Mouse (Mus musculus) spleen, adult 18-20 months (tissue): Measurements from ENCODE around the gene Sypl.
"Not testable (repeated sequence)": the region's sequence is repeated elsewhere in the genome, so short reads cannot be mapped to it uniquely, and the experiment has no call there.

ENCODE experiments used
- DNase-seq, 2 experiments: peaks; one replicate each; pipeline ENCODE4 v3.0.0; 2022; ENCODE audit warnings: mixed read lengths in 2 of 2

Sypl gene

DNA sequence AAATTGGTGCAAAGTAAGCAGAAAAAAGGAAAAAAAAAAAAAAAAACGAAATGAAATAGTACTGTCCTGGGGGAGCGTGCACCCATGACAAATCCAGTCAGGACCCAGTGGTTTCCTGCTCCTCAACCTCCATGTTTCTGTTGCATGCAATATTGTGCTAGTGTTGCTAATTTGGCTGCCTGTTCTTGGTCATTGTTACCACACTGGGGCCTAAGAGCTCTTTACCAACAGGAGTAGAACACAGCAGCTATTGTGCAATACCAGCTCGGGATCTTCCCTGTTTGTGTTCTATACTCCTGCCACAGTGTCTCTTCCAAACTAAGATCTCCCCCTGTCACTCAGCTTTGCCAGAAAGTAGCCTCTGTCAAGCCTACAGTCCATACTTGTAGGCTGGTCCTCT lies 9.7 kb upstream of the Sypl start:
- no peak for DNase-seq

DNA sequence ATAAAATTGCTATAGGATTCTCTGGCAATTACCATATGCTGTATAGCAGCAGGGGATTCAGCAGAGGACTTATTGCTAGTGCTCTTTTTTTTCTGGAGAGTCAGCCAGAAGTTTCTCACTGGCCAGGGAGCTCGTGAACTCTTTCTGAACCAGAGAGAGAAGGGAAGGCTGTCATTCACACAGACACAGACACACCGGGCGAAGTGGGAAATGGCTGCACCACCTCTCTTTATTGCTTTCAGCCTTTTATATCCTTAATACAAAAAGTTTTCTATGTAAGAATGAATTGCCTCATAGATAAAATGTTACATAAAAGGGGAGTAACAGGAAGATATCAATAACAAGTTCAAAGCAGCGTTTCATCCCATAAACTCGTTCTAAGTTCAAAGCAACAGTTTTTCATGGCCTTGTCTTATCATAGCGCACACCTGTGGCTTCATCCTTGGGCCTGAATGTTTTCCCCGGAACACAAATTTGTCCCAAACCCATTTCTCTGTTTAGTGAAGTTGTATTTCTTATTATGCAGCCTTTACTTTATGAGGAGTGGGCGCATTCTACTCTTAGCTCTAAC lies 8.7 kb upstream of the Sypl start:
- no peak for DNase-seq

DNA sequence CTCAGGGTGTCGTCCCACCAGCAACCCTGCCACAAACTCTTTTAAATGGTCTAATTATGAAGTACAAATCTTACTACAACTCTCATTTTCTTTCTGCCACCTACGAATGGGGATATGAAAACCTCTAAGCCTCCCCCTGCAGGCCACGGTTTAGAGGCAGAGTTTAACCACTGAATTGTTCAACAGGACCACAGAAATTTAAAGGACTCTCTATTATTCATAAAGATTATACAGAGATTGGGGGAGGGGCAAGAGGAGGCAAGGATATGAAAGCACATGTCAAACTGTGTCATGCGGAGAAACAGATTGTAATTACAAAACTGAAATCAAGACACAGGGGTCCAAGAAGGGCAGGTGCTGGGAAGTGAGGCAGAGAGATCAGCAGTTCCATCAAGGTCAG lies 7.3 kb upstream of the Sypl start:
- DNase-seq = no peak

DNA sequence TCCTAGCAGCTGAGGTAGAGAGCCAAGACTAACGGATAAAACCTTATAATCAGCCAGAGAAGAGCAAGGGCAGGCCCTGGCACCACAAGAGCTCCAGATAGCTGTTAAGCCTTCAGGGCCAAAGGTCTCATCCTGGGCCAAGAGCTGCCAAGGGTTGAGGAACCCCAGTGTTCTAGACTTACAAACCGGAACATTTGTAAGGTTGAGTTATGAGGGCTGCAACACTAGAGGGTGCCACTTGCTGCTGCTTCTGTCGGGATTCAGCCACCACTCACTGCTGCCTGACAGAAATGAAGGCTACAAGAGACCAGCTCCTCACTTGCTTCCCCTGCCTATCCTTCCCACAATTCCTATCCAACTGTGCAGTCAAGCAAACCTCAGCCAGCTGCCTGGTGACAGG lies 1.3 kb upstream of the Sypl start:
- DNase-seq = peak; percentile 32 to 56

DNA sequence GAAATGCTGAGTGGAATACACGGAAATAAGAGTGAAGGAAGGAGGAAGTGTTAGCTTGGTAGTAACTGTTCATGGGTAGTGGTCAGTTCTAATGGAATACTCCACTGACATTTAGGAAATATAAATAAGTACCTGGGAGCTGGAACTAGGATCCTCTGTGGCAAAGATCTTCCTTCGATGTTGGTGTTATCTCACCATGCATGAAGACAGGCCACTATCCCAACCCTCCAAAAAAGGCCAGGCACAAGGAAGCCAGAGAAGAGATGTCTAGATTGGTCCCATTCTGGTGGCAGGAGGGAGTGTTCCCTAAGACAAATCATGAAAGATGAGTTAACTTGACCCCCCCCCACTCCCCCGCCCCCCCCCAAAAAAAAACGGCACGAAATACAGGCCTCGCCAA lies 625 bp upstream of the Sypl start:
- no peak for DNase-seq

DNA sequence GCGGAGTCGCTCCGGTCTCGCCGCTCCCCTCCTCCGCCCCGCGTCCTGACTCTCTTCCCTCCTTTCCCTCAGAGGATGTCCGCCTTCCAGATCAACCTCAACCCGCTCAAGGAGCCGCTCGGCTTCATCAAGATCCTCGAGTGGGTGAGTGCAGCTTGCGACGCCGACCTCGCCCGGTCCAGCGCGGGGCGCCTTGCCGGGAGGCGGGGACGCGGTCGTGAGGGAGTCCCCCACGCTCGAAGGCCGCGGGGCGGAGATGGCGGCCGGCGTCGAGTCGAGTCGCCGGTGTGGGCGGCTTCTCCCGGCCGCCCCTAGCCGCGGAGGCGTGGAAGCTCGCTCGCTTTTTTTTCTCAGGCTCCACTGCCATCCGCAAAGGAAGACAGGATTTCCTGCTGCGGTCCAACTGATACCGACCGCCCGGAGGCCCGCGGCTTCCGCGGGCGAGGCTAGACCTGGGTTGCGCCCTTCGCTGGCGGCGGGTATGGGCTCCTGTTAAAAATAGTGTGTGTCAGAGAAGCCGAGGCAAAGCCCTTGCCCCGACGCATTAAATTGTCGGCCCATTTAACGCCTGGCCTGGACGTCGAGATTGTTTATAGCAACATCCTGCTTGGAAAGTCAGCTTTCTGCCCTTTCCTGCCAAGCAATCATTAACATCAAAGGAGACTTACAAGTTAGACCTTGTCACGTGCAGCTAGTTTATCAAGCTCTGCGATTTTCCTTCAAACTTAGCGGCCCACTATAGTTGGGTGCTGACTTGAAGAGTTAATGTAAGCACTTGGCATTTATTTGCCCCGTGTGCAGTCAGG lies 728 bp downstream of the Sypl start:
- DNase-seq = peak in 1 of 2 experiments; percentile 80

DNA sequence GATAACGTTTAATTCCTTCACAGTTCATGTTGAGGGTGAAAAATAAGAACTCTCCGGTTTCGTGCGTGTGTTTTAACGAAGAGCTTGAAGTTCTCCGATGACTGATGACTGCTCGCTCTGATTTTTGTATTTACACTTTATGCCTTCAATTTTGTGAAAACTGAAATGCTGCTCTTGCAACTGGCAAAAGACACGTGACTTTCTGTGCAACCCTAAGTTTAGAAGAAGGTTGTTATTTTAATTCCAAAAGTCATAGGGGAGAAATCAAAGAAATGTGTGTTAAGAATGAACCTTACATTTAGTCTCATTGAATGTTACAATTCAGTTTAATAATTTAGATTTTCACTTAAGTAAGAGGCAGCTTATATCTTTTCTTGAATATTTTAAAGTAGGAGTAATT lies 1.3 kb downstream of the Sypl start:
- DNase-seq = no peak

DNA sequence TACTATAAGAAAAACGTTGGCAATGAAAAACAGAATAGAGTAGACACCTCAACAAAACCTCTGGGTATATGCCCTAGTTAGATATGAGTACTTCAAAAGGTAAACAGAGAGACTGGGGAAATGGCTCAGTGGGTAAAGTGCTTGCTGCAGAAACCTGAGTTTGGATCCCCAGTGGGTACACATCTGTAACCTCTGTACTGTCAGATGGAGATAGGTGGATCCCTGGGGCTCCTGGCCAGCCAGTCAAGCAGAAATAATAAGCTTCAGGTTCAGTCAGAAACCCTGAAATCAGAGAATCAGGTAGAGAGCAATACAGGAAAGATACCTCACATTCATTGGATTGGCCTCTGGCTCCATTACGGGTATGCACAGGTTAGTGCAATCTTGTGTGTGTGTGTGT lies 3.5 kb downstream of the Sypl start:
- DNase-seq = no peak

DNA sequence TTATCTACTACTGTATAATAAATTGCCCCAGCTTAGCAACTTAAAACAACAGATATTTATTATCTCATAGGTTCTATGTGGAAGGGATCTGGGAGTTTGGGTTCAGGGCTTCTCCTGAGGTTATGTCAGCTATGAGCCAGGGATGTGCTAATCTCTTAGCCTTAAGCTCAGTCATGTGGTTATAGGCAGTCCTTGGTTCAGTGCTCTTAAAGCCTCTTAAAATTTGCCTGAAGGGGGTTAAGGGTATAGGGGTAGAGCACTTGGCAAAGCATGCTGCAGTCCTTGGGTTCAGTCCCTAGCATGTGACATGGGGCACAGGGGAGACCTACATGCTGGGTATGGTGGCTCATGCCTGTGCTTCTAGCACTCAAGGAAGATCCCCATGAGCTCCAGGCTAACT lies 8.4 kb downstream of the Sypl start:
- no peak for DNase-seq

DNA sequence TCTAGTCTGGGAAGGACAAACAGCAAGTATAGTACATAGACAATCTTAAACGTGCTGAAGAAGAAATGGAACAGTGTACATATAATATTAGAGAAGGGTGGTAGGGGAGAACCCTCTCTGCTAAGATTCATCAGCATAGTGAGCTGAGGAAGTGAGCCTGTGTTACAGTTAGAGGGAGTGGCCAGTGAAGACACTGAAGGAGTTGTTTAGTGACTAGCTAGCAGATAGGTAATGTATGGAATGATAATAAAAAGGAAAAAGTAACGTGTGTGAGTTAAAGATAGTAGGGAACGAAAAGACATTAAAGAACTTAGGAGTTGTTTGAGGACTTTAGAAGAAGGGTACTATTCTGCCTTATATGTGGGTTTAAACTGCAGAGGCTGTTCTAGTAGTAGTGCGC lies 10.2 kb downstream of the Sypl start:
- no peak for DNase-seq

DNA sequence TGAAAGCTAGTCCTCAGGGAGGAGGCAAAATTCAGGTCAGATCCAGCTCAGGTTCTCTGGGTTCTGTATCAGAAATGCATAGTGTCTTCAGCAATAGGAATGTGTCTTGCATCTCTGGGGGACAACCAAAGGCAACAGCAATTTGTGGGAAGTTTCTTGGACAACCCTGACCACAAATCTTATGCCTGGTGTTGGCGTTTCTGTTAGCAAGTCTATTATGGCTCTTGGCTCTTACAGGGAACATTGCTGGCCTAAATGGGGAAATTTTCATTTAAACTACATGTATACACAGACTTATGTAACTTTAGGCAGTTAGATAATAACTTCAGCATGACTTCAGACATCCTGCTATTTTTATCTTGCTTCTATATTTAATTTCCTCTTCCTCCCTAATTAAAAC lies 18.6 kb downstream of the Sypl start:
- no peak for DNase-seq

DNA sequence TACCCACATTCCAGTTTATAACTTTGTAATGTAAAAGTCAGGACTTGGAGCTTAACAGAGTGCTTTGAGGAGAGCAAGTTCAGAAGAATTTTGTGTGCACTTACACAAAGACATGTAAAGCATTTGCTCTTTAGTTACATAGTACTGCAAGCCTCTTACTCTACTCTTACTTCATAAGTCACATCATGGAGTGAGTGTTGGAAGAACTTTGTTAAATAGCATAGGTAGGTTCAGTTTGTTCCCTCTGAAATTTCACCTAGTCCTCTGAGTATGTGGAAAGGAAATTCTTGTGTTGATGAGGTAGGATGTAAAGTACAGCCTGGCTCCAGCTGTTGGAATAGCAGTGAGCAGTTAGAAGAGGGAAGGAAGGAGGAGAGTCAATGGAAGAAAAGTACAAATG lies 21.2 kb downstream of the Sypl start:
- no peak for DNase-seq

DNA sequence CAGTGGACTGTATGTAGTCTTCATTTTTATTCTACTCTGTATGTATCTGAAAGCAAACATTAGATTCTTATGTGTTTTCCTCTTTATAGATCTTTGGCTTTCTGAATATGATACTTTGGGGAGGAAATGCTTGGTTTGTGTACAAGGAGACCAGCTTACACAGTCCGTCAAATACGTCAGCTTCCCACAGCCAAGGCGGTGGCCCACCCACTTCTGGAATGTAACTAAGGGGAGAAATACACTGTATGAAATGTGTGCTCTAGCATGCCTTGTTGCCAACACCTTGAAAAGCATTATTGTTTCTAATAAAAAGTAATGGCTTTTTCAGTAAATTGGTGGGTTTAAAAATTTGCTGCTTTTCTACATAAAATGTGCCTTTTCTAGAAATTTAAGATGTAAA lies 21.8 kb downstream of the Sypl start:
- no peak for DNase-seq

DNA sequence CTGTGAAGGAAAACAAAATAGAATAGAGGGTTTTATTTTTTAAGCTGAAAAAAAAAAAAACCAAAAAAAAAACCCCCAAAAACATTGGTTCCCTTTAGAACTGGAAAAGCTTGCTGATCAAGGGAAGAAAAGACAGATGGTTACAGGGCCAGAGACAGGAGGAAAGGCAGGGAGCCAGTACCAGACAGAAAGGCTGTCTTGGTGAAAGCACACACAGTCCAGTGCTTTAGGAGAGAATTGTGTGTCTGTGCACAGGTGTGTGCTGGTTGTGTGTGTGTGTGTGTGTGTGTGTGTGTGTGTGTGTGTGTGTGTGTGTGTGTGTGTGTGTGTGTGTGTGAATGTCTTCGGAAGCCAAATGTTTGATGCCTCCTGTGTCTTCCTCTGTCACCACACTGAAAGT lies 28.9 kb downstream of the Sypl start:
- DNase-seq = no peak

DNA sequence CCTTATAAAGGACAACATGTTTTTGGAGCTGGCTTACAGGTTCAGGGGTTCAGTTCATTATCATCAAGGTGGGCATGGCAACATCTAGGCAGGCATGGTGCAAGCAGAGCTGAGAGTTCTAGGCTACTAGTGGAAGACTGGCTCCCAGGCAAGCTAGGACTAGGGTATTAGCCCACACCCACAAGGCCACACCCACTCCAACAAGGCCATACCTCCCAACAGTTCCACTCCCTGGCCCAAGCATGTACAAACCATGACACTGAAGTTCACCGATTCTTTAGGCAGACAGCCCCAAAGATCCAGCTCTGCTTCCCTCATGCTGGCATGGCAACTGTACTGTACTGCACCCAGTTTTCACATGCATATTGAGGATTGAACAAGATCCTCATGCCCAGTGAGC lies 29.4 kb downstream of the Sypl start:
- DNase-seq = no peak

DNA sequence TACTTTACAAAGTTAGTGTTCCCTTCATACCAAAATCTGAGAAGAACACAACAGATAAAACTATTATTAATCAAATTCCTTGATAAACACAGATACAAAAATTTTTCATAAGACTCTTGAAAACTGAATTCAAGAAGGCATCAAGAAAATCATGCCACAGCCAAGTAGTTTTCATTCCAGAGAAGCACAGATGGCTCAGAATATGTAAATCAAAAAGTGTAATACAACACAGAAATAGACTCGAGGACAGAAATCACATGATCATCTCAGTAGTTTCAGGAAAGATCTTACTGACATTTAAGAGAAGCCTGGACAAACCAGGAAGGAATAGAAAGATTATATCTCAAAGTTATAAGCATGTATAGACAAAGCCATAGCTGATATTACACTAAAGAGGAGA lies 32.6 kb downstream of the Sypl start:
- DNase-seq = no peak

DNA sequence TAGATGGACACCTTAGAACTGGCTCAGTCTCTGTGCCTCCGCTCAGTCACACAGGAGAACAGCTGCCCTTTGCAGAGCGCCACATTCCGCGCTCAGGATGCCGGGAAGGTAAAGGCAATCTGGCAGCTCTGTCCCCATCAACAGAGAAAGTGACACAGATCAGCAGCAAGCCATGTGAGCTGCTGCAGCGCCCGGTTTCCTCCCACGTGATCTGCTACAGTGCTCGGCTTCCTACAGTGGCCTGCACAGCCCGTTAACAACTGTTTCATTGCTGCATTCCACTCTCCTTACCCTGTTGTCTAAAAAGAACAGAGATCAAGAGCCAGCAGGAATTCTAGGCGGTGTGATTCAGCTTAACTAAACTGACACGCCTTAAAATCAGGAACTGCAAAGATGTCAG lies 36.0 kb downstream of the Sypl start:
- DNase-seq = peak in 1 of 2 experiments; percentile 37

DNA sequence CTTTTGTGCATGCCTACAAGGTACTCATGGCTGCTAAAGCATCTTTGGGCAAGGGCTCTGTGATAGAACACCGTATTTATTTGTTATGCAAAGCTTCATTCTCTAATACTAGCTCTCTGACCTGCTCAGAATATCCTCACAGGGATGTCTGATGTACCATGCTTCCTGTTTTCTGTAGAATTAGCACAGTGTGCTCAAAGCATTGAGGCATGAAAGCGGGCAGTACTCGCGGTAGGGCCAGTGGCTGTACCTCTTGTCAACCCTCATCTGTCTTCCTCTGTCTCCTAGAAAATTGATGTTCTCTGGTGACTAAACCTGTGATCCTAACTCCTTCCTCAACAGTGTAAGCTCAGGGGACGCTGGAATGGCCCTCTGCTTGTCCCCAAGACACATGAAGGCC lies 40.4 kb downstream of the Sypl start:
- peak; percentile 39 to 48 for DNase-seq

DNA sequence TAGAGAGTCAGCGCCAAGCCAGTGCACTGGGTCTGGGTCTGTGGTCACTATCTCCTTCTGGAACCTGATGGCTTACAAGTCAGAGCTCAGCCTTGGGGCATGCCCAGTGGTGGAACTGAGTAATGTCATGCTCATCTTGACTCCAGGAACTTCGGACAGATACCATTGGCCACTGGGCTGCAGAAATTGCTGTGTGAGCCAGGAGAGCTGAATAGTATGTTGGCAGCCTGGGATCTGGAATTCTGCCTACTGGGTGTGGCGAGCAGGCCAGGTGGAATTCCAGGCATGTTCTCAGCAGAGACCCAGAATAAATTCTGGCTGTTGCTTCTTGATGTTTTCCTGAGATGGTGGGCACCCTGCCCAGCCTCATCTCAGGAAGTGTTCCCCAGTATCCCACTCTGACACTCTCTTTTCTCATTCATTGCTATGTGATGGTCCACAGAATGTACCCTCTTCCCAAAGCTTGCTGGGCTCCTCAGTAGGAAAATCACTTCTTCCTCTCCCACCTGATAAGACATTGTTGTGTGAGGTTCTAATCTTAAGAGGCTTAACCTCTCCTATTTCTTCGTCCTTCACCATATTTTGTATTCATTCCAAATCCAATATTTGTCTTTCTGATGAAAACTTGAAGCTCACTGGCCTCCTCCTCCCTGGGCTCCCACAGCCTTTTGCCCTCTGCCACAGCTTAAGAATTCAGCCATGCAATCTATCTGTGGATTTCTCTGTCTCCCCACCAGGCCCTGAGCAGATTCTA lies 41.6 kb downstream of the Sypl start:
- DNase-seq = no peak

DNA sequence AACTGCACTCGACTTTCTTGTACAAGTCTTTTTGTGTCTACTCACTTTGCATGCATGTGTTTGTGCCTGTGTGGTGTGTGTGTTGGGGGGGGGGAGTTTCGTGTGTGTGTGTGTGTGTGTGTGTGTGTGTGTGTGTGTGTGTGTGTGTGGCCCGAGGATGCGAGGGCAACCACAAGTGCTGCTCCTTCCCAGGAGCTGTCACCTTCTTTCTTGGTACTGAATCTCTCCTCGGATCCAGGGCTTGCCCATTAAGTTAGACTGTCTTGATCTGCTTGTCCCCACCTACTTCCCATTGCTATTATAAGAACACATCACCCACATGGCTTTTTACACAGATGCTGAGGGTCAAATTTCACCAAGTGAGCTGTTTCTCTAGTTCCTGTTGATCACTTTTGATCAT lies 45.1 kb downstream of the Sypl start:
- DNase-seq = no peak

DNA sequence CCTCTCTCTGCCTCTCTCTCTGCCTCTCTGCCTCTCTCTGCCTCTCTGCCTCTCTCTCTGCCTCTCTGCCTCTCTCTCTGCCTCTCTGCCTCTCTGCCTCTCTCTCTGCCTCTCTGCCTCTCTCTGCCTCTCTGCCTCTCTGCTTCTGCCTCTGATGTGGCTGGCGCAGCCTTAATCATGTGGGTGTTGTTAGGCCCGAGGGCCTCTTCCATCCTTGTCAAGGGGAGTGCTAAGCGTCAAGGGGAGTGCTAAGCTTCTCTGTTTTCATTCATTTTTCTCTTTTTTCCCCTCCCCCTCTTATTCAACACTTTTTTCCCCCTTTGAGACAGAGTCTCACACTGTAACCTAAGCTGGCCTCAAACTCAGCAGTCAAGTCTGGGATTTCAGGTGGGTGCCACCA lies 46.1 kb downstream of the Sypl start:
- not testable (repeated sequence) for DNase-seq

DNA sequence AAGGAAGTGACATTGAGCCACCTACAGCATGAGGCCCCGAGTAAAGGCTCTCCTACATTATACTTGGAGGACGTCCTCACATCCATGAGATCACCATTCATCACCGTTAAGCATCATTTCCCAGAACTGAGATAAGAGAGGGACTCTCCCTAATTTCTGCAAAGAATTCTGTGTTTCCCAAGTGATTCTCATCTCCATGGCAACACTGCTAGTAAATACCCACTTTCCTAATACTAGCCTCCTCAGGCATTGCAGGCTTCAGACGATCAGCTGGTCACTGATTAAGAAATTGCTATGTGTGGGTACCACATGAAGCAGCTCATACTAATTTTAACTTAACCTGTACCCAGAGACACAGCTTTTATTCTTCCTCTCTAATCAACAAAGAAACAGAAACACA lies 46.7 kb downstream of the Sypl start:
- DNase-seq = no peak

DNA sequence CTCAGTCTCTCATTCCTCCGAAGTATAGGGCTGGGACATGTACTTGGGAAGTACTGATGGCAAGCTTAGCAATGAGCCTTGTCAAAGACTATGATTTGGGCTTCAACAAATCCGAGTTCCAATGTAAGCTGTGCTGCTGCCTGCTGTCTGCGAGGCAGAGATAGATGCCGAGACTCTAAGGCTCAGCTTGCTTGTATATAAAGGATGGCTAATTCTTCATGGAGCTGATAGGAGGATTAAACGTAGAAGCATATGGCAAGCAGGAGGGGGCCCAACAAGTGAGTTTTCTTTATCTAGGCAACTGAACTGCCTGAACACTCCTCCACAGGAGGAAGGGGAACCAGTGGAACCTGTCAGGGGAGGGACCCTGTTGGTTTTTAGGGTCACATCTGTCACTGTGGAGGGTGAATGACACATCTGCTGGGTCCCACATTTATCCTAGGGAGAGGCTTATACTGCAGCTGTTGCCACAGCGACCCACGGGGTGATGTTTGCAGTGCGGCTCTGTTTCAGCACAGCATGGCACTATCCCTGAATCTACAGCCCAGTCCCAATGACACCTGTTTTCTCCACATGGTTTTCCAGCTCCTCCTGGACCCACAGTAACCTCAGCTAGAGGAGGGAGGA lies 49.8 kb downstream of the Sypl start:
- DNase-seq = no peak

DNA sequence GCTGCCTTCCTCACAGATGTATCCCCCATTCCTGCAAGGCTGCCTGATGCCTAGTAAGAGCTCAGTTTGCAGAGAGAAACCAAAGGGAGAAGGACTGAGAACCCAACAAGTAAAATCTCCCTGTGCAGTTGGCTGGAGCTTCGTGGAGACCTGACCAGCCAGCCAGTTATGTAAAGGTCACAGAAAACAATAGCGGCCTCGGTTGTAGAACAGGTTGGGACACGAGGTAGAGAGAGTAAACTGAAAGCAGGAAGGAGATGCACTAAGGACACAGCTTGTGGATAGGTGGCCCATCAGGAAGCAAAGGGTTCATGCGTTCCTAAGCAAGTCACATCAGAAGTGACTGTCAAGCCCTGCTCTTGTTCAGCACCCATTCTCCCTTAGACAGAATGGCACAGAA lies 52.2 kb downstream of the Sypl start:
- DNase-seq = no peak
